Mouse (Mus musculus) liver, embryonic 16.5 days (tissue): ENCODE results near the gene Coq7. TPM values are rescaled to one million over a fixed set of nuclear protein-coding genes. Genes with fewer than 3 reads are reported as not detected.

ENCODE experiments used
- ATAC-seq: fragments of 200-750 bp; cut with Nextera tagmentation; 2 replicates; pipeline ENCODE4 v1.8.0; 2017; ENCODE audit warnings: low read depth, mild to moderate bottlenecking, moderate number of reproducible peaks, moderate library complexity
- H3K27ac ChIP-seq: fragments of 300-500 bp; sonication (generic); 2 replicates; pipeline ENCODE4 v1.5.1; 2014; ENCODE audit warnings: mild to moderate bottlenecking, low read length
- H3K27me3 ChIP-seq: fragments of 300-500 bp; sonication (generic); 2 replicates; pipeline ENCODE4 v1.6.1; 2014; ENCODE audit warnings: low read depth, low read length, mixed read lengths; ENCODE audit not compliant: control insufficient read depth, insufficient read depth
- H3K36me3 ChIP-seq: fragments of 300-500 bp; sonication (generic); 2 replicates; pipeline ENCODE4 v1.6.1; 2014; ENCODE audit warnings: mild to moderate bottlenecking; ENCODE audit not compliant: control insufficient read depth, insufficient read depth
- H3K4me1 ChIP-seq: fragments of 300-500 bp; sonication (generic); 2 replicates; pipeline ENCODE4 v1.6.1; 2014; ENCODE audit warnings: low read depth, low read length, mixed read lengths; ENCODE audit not compliant: control insufficient read depth
- H3K4me2 ChIP-seq: fragments of 300-500 bp; sonication (generic); 2 replicates; pipeline ENCODE4 v1.6.1; 2014; ENCODE audit warnings: low read depth, low read length, mixed read lengths
- H3K4me3 ChIP-seq: fragments of 300-500 bp; sonication (generic); 2 replicates; pipeline ENCODE4 v1.5.1; 2014; ENCODE audit warnings: low read depth, mild to moderate bottlenecking, low read length
- H3K9ac ChIP-seq: fragments of 300-500 bp; sonication (generic); 2 replicates; pipeline ENCODE4 v1.6.1; 2014; ENCODE audit warnings: low read depth, low read length
- H3K9me3 ChIP-seq: fragments of 300-500 bp; sonication (generic); replicated peaks from 2 replicates; pipeline ENCODE4 v1.6.1; 2016; ENCODE audit warnings: low read length; ENCODE audit not compliant: control insufficient read depth
- whole genome bisulfite sequencing: fragments of 180-500 bp; shearing (Covaris S2); extraction: QIAGEN DNeasy Blood & Tissue Kit; methylation state at CpG from one replicate; pipeline ENCODE4 v1.1.7; 2014; ENCODE audit not compliant: insufficient replicate concordance; 5-methylcytosine and 5-hydroxymethylcytosine counted together
- polyA plus RNA-seq: library from polyadenylated mRNA; unstranded; fragments of >200 nt; fragmentation: Nextera tagmentation; extraction: Ambion mirVana; gene quantifications from 2 replicates; pipeline ENCODE4 v1.2.1, GENCODE M21; 2015

Gene Coq7
- polyA plus RNA-seq, 1 experiment from 2014 or later = 32.7 TPM

DNA sequence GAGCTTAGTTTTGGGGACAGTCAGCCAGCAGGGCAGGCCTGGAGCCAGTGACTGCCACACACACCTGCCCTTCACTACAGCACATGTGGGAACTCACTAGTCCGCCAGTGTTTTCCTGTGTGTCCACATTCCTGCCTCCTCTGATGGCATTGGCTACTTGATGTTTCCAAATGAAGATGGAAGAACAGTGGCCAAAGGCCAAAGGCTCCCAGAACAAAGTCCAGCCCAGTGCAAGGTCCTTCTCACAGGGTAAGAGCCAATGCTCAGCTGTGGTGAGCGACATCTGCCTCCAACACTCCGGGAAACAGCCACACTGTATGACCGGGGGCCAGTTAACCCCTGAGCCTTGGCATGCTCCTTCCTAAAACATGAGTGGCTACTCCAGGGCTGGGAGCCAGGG is 11.0 kb upstream of the Coq7 start:
- no peak overlapping the region for H3K9ac ChIP-seq
- ATAC-seq = no peak
- H3K27ac ChIP-seq = no peak overlapping the region
- H3K36me3 ChIP-seq = no peaks in the 10 kb centered on the region
- H3K9me3 ChIP-seq = no peaks in the 10 kb centered on the region
- H3K4me3 ChIP-seq = no peak overlapping the region
- H3K27me3 ChIP-seq = no peaks in the 10 kb centered on the region
- no peaks in the 10 kb centered on the region for H3K4me1 ChIP-seq
- H3K4me2 ChIP-seq = no peak overlapping the region
- WGBS = 79% methylated on average over 4 of the region's 4 CpGs

DNA sequence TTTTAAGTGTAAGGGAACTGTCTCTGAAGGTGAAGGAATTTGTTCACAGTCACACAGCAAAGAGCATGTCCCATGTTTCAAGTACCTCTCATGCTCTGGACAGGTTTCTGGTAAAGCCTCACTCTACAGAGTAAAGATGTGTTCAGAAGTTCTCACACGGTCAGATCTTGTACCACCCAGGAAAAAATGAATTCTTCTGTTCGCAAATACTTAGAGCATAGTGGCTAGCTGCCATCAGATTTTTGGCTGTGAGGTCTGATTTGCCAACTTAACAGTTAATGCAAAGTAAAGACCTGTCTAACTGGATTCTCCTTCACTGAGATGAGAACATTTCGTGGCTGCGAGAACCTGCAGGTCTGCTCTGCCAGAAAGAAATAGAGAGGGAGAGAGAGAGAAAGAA is 1.9 kb upstream of the Coq7 start:
- Histone ChIP-seq H3K9me3 (no peaks in the 10 kb centered on the region), H3K9ac (no peak overlapping the region), H3K4me1 (no peaks in the 10 kb centered on the region; the same call in 1 of the 2 replicates), H3K4me2 (no peak overlapping the region), H3K36me3 (no peaks in the 10 kb centered on the region), H3K27me3 (no peaks in the 10 kb centered on the region), H3K27ac (no peak overlapping the region), H3K4me3 (no peak overlapping the region)
- 67% methylated on average over 4 of the region's 4 CpGs for WGBS
- no peak for ATAC-seq

GRCm38 (mm10) chr7:118534326-118534725 is 1.2 kb upstream of the Coq7 start:
- no peaks in the 10 kb centered on the region for H3K27me3 ChIP-seq
- no peak overlapping the region for H3K27ac ChIP-seq
- no peaks in the 10 kb centered on the region; the same call in 1 of the 2 replicates for H3K4me1 ChIP-seq
- no peak overlapping the region for H3K4me3 ChIP-seq
- no peaks in the 10 kb centered on the region for H3K36me3 ChIP-seq
- H3K9me3 ChIP-seq = no peaks in the 10 kb centered on the region
- ATAC-seq = no peak
- no peak overlapping the region for H3K4me2 ChIP-seq
- no peak overlapping the region for H3K9ac ChIP-seq
- 58% methylated on average over 3 of the region's 3 CpGs for WGBS

- no peaks in the 10 kb centered on the region; the same call in 1 of the 2 replicates for H3K4me1 ChIP-seq
- WGBS = under 1% methylated on average over 36 of the region's 36 CpGs
- H3K9ac ChIP-seq = peak overlapping the region; percentile 85
- peak overlapping the region; percentile 92 for H3K27ac ChIP-seq
- H3K36me3 ChIP-seq = no peaks in the 10 kb centered on the region
- H3K4me3 ChIP-seq = peak overlapping the region; percentile 93
- ATAC-seq = peak; percentile 95
- H3K4me2 ChIP-seq = peak overlapping the region; percentile 83
- H3K27me3 ChIP-seq = no peaks in the 10 kb centered on the region
- H3K9me3 ChIP-seq = no peaks in the 10 kb centered on the region
Observed at GRCm38 (mm10) chr7:118532519-118533177, 508 bp downstream of the Coq7 start.

- no peak for ATAC-seq
- H3K9ac ChIP-seq = no peak overlapping the region
- no peaks in the 10 kb centered on the region for H3K9me3 ChIP-seq
- no peak overlapping the region for H3K4me2 ChIP-seq
- no peaks in the 10 kb centered on the region for H3K4me1 ChIP-seq
- no peaks in the 10 kb centered on the region for H3K27me3 ChIP-seq
- no peak overlapping the region for H3K4me3 ChIP-seq
- H3K36me3 ChIP-seq = no peaks in the 10 kb centered on the region
- no peak overlapping the region for H3K27ac ChIP-seq
- 58% methylated on average over 4 of the region's 4 CpGs for WGBS
Observed at GRCm38 (mm10) chr7:118526967-118527366, 6.2 kb downstream of the Coq7 start.

DNA sequence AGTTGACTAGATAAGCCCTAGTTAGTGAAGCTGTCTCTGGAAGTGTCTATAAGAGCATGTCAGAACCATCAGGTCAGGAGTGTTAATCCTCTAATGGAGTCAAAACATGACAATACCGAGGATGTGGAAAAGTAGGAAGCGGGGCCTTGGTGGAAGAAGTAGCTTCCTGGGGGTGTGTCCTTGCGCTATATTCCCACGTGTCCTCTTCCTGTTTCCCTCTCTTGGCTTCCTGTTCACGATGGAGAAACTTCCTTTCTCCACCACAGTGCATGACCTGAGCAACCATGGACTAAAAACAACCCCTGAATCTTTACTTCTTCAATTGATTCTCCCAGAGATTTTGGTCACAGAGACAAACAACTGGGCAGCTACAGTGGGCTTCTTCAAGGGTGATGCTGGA is 11.1 kb downstream of the Coq7 start:
- Histone ChIP-seq H3K27ac (no peak overlapping the region), H3K9ac (no peak overlapping the region), H3K27me3 (no peaks in the 10 kb centered on the region), H3K4me2 (no peak overlapping the region), H3K9me3 (no peaks in the 10 kb centered on the region), H3K36me3 (no peaks in the 10 kb centered on the region), H3K4me3 (no peak overlapping the region), H3K4me1 (no peaks in the 10 kb centered on the region)
- ATAC-seq = 0 out of 2 replicates have a peak, but pooled peaks have one; percentile 7
- WGBS = 29% methylated on average over 5 of the region's 5 CpGs

DNA sequence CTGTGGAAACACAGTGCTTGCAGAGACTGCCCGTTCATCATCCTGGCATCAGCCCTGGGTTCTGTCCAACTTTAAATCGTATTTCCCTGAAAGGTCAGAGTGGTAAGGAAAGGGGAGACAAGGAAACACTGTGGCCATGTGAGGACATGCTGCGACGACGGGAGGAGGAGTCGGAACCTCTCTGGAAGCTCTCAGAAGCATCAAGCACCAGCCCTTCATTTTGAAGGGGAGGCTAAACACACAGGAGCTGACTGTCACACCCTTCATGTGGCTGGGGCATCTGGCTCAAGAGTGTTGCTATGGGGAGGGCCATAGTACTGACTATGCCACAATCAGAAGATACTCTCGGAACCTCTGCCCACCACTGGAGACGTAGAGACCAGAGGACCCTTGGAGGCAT is 13.5 kb downstream of the Coq7 start:
- no peak overlapping the region for H3K9ac ChIP-seq
- 63% methylated on average over 8 of the region's 8 CpGs for whole genome bisulfite sequencing
- no peak overlapping the region for H3K4me2 ChIP-seq
- H3K9me3 ChIP-seq = no peaks in the 10 kb centered on the region
- no peaks in the 10 kb centered on the region for H3K27me3 ChIP-seq
- no peak for ATAC-seq
- no peaks in the 10 kb centered on the region for H3K36me3 ChIP-seq
- no peaks in the 10 kb centered on the region for H3K4me1 ChIP-seq
- no peak overlapping the region for H3K4me3 ChIP-seq
- no peak overlapping the region for H3K27ac ChIP-seq

DNA sequence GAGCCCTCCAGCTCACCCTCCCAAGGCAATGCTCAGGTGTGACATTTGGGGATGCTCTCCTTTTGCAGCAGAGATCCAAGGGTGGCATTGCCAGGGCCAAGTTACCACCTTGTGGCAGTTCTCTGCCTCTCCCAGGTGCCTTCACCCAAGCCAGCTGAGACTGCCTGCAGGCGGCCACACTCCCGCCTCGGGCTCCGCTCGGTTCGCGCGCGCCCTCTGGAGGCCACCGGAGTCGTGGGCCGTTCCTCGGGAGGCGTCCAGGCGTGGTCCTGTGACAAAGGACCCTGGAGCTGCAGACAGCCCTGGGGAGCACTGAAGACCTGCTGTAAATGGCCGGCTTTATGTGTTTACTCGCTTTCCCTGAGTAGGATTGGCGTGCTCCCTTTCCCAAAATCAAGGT is 14.5 kb downstream of the Coq7 start:
- H3K4me3 ChIP-seq = no peak overlapping the region
- H3K9ac ChIP-seq = no peak overlapping the region
- no peaks in the 10 kb centered on the region for H3K36me3 ChIP-seq
- ATAC-seq = peak; percentile 64
- under 1% methylated on average over 18 of the region's 18 CpGs for WGBS
- no peaks in the 10 kb centered on the region for H3K9me3 ChIP-seq
- H3K4me2 ChIP-seq = no peak overlapping the region
- no peaks in the 10 kb centered on the region for H3K4me1 ChIP-seq
- H3K27ac ChIP-seq = no peak overlapping the region
- no peaks in the 10 kb centered on the region for H3K27me3 ChIP-seq

DNA sequence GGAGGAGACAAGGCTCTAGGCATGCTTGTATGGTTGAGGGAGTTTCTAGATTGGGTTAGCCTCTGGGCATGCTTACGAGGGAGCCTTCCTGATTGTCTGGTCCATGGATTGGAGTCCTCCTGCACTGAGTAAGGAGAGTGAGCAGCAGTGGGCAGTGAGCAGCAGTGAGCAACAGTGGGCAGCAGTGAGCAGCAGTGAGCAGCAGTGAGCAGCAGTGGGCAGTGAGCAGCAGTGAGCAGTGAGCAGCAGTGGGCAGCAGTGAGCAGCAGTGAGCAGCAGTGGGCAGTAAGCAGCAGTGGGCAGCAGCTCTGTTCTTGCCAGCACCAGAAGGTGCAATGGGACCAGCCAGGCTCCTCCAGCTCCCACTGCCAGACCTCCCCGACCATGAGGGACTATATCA is 15.3 kb downstream of the Coq7 start:
- no peaks in the 10 kb centered on the region for H3K9me3 ChIP-seq
- no peaks in the 10 kb centered on the region for H3K36me3 ChIP-seq
- H3K9ac ChIP-seq = no peak overlapping the region
- peak; percentile 42 for ATAC-seq
- H3K4me1 ChIP-seq = no peaks in the 10 kb centered on the region
- no peak overlapping the region for H3K4me2 ChIP-seq
- 55% methylated on average over 2 of the region's 2 CpGs for WGBS
- H3K27me3 ChIP-seq = no peaks in the 10 kb centered on the region
- H3K27ac ChIP-seq = no peak overlapping the region
- H3K4me3 ChIP-seq = no peak overlapping the region
